Mouse (Mus musculus) E14TG2a.4 (cell line): ENCODE data around the gene Ddx28.

Experiments used
- CTCF ChIP-seq: conservative IDR thresholded peaks from 2 replicates; pipeline ENCODE4 v1.5.1; 2014; ENCODE audit warnings: low read length
- POU5F1 ChIP-seq: IDR thresholded peaks from 2 replicates; pipeline ENCODE4 v1.6.1; 2014; ENCODE audit warnings: low read length, borderline replicate concordance

- TF ChIP-seq CTCF (no peak), POU5F1 (no peak)
Observed at GRCm38 (mm10) chr8:106039605-106040004, 27.9 kb upstream of the Ddx28 start.
